Mouse (Mus musculus) liver, postnatal 0 days (tissue): ENCODE measurements around the gene Mroh7. TPM values are rescaled to one million over a fixed set of nuclear protein-coding genes. Genes with fewer than 3 reads are reported as not detected.

Experiments used
- ATAC-seq: fragments of 200-750 bp; cut with Nextera tagmentation; 2 replicates; pipeline ENCODE4 v1.8.0; 2017; ENCODE audit warnings: mild to moderate bottlenecking, moderate library complexity
- DNase-seq: peaks from one replicate; pipeline ENCODE4 v3.0.0-alpha.2; 2016
- H3K27ac ChIP-seq: fragments of 300-500 bp; sonication (generic); 2 replicates; pipeline ENCODE4 v1.5.1; 2014; ENCODE audit warnings: antibody characterized with exemption, moderate library complexity, mild to moderate bottlenecking, low read depth
- H3K27me3 ChIP-seq: fragments of 300-500 bp; sonication (generic); 2 replicates; pipeline ENCODE4 v1.6.1; 2014; ENCODE audit warnings: low read length, control low read depth, mixed read lengths; ENCODE audit not compliant: insufficient read depth
- H3K36me3 ChIP-seq: fragments of 300-500 bp; sonication (generic); replicated peaks from 2 replicates; pipeline ENCODE4 v1.6.1; 2014; ENCODE audit warnings: mild to moderate bottlenecking, control low read depth, low read length, moderate library complexity, mixed read lengths; ENCODE audit not compliant: insufficient read depth
- H3K4me1 ChIP-seq: fragments of 300-500 bp; sonication (generic); 2 replicates; pipeline ENCODE4 v1.6.1; 2014; ENCODE audit warnings: antibody characterized with exemption, mild to moderate bottlenecking, control low read depth; ENCODE audit not compliant: insufficient read depth
- H3K4me2 ChIP-seq: fragments of 300-500 bp; sonication (generic); 2 replicates; pipeline ENCODE4 v1.6.1; 2014; ENCODE audit warnings: low read depth, mild to moderate bottlenecking, low read length, moderate library complexity, mixed read lengths
- H3K4me3 ChIP-seq: fragments of 300-500 bp; sonication (generic); 2 replicates; pipeline ENCODE4 v1.5.1; 2014; ENCODE audit warnings: low read depth, low read length
- H3K9ac ChIP-seq: fragments of 300-500 bp; sonication (generic); replicated peaks from 2 replicates; pipeline ENCODE4 v1.6.1; 2014; ENCODE audit warnings: mild to moderate bottlenecking, moderate library complexity
- H3K9me3 ChIP-seq: fragments of 300-500 bp; sonication (generic); 2 replicates; pipeline ENCODE4 v1.6.1; 2016; ENCODE audit warnings: mild to moderate bottlenecking, control low read depth, low read length, mixed read lengths
- CTCF ChIP-seq: sonication (generic); IDR thresholded peaks from 2 replicates; pipeline ENCODE4 v1.5.1; 2016; ENCODE audit warnings: antibody characterized with exemption, low read depth
- EP300 ChIP-seq: IDR thresholded peaks from 2 replicates; pipeline ENCODE4 v1.6.1; 2016; ENCODE audit warnings: antibody characterized with exemption, low read depth, mild to moderate bottlenecking
- WGBS: fragments of 180-500 bp; shearing (Covaris S2); extraction: QIAGEN DNeasy Blood & Tissue Kit; methylation state at CpG from one replicate; pipeline ENCODE4 v1.1.7; 2014; ENCODE audit not compliant: insufficient replicate concordance; 5-methylcytosine and 5-hydroxymethylcytosine counted together
- polyA plus RNA-seq: library from polyadenylated mRNA; unstranded; fragments of >200 nt; fragmentation: Nextera tagmentation; extraction: Ambion mirVana; gene quantifications from 2 replicates; pipeline ENCODE4 v1.2.1, GENCODE M21; 2015

The Mroh7 gene
- polyA plus RNA-seq, 1 experiment from 2014 or later = 0.07 TPM

DNA sequence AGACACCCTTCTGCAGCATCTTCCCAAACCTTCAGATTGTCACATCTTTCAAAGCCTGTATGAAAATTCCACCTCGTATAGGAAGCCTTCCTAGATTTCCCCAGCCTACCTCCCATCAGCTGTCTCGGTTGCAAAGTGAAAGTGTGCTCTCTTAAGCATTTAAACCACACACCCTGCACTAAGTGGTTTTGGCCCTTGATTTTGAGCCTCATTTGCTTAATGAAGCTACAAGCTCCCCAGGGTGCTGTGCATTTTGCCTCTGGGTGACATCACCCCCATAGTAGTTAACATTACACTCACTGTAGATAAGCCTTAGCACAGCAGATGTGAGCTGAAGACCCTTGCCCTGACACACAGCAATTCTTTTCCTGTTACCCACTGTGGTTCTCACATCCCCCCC, 49.8 kb downstream of the Mroh7 start:
- H3K36me3 ChIP-seq = peaks cover 7% of the 10 kb centered on the region
- no peaks in the 10 kb centered on the region for H3K9me3 ChIP-seq
- no peak overlapping the region for H3K9ac ChIP-seq
- ATAC-seq (no peak), DNase-seq (no peak)
- H3K27ac ChIP-seq = no peak overlapping the region
- no peak overlapping the region; the same call in 1 of the 2 replicates for H3K4me2 ChIP-seq
- H3K4me1 ChIP-seq = peaks cover 14% of the 10 kb centered on the region
- no peaks in the 10 kb centered on the region for H3K27me3 ChIP-seq
- no peak for TF ChIP-seq EP300
- no peak for TF ChIP-seq CTCF
- H3K4me3 ChIP-seq = no peak overlapping the region
- WGBS = 54% methylated on average over 2 of the region's 2 CpGs

DNA sequence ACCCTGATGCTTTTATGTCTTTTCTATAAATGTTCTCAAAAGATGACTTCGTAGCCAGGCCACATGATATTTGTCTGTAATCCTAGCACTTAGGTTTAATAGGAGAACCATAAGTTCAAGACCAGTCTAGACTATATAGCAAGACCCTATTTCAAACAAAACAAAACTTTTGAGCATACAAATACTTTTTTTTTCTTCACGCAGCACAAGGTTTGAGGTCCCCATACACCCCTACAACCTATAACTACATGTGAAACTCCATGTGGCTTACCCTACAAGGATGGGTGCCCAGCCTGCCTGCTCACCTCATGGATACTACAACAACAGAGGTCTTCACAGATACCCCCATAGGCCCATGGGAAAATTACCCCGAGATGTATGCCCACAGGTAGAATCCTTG, 51.6 kb downstream of the Mroh7 start:
- H3K36me3 ChIP-seq = peaks cover 21% of the 10 kb centered on the region
- no peak for TF ChIP-seq CTCF
- TF ChIP-seq EP300 = 0 out of 2 replicates have a peak, but pooled peaks have one; percentile 18
- WGBS = 34% methylated on average over 3 of the region's 3 CpGs
- no peaks in the 10 kb centered on the region for H3K27me3 ChIP-seq
- no peak overlapping the region for H3K27ac ChIP-seq
- peaks cover 14% of the 10 kb centered on the region for H3K4me1 ChIP-seq
- H3K9me3 ChIP-seq = no peaks in the 10 kb centered on the region
- H3K4me3 ChIP-seq = 0 out of 2 replicates have a peak overlapping the region, but pooled peaks have one; percentile 90
- peak overlapping the region; percentile 85 for H3K4me2 ChIP-seq
- ATAC-seq (no peak), DNase-seq (no peak)
- H3K9ac ChIP-seq = no peak overlapping the region

DNA sequence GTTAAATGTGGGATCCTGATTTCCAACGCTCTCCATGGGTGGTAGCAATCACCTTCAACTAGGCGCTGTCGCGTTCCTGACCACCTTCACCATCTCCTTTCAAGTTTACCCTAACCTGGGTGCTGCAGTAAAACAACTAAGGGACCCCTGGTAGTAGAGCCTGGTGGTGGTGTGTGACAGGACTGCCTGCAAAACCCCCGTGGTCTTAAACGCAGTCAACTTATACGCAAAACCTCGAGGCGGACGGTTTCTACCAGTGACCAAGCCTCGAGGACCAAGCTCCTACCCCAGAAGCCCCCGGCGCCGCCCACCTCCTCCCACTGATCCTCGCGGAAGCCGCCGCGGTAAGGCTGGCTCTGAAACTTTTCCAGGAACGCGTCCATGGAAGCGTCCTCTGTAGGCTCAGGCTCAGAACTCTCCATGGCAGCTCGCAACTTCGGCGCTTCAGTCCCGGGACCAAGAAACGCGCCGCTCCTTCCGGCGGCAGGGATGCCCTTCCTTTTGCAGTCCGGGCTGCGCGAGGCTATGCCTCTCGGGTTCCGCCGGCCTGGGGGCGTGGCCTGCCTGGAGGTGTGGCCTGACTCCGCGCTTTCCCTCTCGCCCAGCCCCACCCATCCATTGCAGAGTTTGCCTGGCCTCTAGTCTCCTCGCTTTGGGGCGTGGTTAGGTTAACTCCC, 52.1 kb downstream of the Mroh7 start, which contains the start of gene Ttc4:
Gene Ttc4, minus strand, starts transcription at position 503 of the 677 bp plus-strand sequence.
- Histone ChIP-seq H3K4me2 (peak within 1 kb of the TSS; percentile 85), H3K9me3 (no peaks in the 10 kb centered on the region), H3K27me3 (no peaks in the 10 kb centered on the region), H3K36me3 (peaks cover 24% of the 10 kb centered on the region), H3K27ac (peak within 1 kb of the TSS; percentile 60), H3K4me3 (peak within 1 kb of the TSS; percentile 90), H3K9ac (peak within 1 kb of the TSS; percentile 93), H3K4me1 (peaks cover 14% of the 10 kb centered on the region)
- peak; percentile 98 for DNase-seq
- TF ChIP-seq CTCF (no peak), EP300 (no peak; the same call in 1 of the 2 replicates)
- ATAC-seq = peak; percentile 100
- WGBS = under 1% methylated on average over 43 of the region's 43 CpGs

DNA sequence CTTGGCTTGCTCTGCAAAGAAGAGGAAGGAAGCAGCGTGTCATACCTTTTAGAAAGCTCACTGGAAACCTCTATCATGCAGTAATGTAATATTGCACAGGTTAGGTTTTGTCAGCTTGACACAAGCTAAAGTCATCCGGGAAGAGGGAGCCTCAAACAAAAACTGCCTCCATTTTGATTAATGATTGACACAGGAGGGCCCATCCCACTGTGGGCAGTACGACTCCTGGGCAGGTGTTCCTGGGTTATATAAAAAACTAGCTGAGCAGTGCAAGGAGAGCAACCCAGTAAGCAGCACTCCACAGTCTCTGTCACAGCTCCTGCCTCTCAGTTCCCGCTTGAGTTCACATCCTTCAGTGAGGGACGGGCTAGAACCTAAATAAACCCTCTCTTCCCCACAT, 54.0 kb downstream of the Mroh7 start:
- Histone ChIP-seq H3K27ac (no peak overlapping the region), H3K4me3 (no peak overlapping the region), H3K4me2 (no peak overlapping the region), H3K27me3 (no peaks in the 10 kb centered on the region), H3K36me3 (peaks cover 33% of the 10 kb centered on the region), H3K4me1 (peaks cover 14% of the 10 kb centered on the region), H3K9me3 (no peaks in the 10 kb centered on the region), H3K9ac (no peak overlapping the region)
- DNase-seq (no peak), ATAC-seq (no peak)
- no peak for TF ChIP-seq CTCF
- TF ChIP-seq EP300 = no peak
- WGBS = 78% methylated on average over 5 of the region's 5 CpGs

- Histone ChIP-seq H3K27me3 (no peaks in the 10 kb centered on the region), H3K4me3 (no peak overlapping the region), H3K27ac (no peak overlapping the region), H3K9ac (no peak overlapping the region), H3K9me3 (no peaks in the 10 kb centered on the region), H3K36me3 (peaks cover 87% of the 10 kb centered on the region), H3K4me1 (no peaks in the 10 kb centered on the region), H3K4me2 (no peak overlapping the region)
- ATAC-seq (no peak), DNase-seq (no peak)
- TF ChIP-seq EP300 (no peak), CTCF (no peak)
- WGBS = 90% methylated on average over 2 of the region's 2 CpGs
Measured at GRCm38 (mm10) chr4:106666546-106666945, 64.2 kb downstream of the Mroh7 start.

GRCm38 (mm10) chr4:106665673-106666072, 65.1 kb downstream of the Mroh7 start:
- Histone ChIP-seq H3K4me3 (no peak overlapping the region), H3K36me3 (peaks cover 85% of the 10 kb centered on the region)
- WGBS = 81% methylated on average over 10 of the region's 10 CpGs

More at GRCm38 (mm10) chr4:106665673-106666072, 65.1 kb downstream of the Mroh7 start:
- Histone ChIP-seq H3K4me2 (no peak overlapping the region), H3K9me3 (no peaks in the 10 kb centered on the region), H3K9ac (no peak overlapping the region), H3K4me1 (no peaks in the 10 kb centered on the region), H3K27ac (no peak overlapping the region), H3K27me3 (no peaks in the 10 kb centered on the region)
- DNase-seq (no peak), ATAC-seq (no peak)
- TF ChIP-seq CTCF (no peak), EP300 (no peak)
